Mouse (Mus musculus) adrenal gland (tissue): ENCODE data around the gene Slc35e1.

Experiments
- intact Hi-C: fragments of 180-260 bp; cut with DNase I; formaldehyde crosslinking; loops from one replicate; pipeline ENCODE4 v1.15.1; 2025
- long read RNA-seq, 2 experiments: library from polyadenylated mRNA; unstranded; transcript quantifications; one replicate each; pipeline ENCODE4 v2.0.0; 2020; ENCODE audit warnings: borderline replicate concordance in 1 of 2; ENCODE audit not compliant: insufficient replicate concordance in 1 of 2

The Slc35e1 gene
- long read RNA-seq, experiment 1, partial matches to known transcripts = 0 of 2 reads
- long read RNA-seq, experiment 1, other reads (novel, unspliced or antisense) = 2 of 2 reads
- long read RNA-seq, experiment 2, partial matches to known transcripts = 0 of 4 reads
- long read RNA-seq, experiment 2, other reads (novel, unspliced or antisense) = 4 of 4 reads

GRCm38 (mm10) chr8:72491680-72492621 lies at the start of gene Slc35e1:
Gene Slc35e1 (minus strand): TSS chr8:72492614.
- intact Hi-C loops = loop anchor here (5.0 kb wide), 1 partner anchor 55 kb away; the partner anchor contains the start of gene Med26

- intact Hi-C loops = no loop called here
Measured at GRCm38 (mm10) chr8:72539234-72539633, 46.8 kb upstream of the Slc35e1 start.

GRCm38 (mm10) chr8:72534888-72535287 lies 42.5 kb upstream of the Slc35e1 start:
- intact Hi-C loops = no loop called here

- intact Hi-C loops = no loop called here
Measured at GRCm38 (mm10) chr8:72532103-72532502, 39.7 kb upstream of the Slc35e1 start.

- intact Hi-C loops = no loop called here
Measured at GRCm38 (mm10) chr8:72521888-72522287, 29.5 kb upstream of the Slc35e1 start.

GRCm38 (mm10) chr8:72517421-72517988 lies 25.1 kb upstream of the Slc35e1 start:
- intact Hi-C loops = no loop called here

GRCm38 (mm10) chr8:72513158-72513557 lies 20.7 kb upstream of the Slc35e1 start:
- intact Hi-C loops = no loop called here

GRCm38 (mm10) chr8:72512648-72513047 lies 20.2 kb upstream of the Slc35e1 start:
- intact Hi-C loops = no loop called here

- intact Hi-C loops = no loop called here
Measured at GRCm38 (mm10) chr8:72507505-72507904, 15.1 kb upstream of the Slc35e1 start.

GRCm38 (mm10) chr8:72504637-72505314 lies 12.4 kb upstream of the Slc35e1 start:
- intact Hi-C loops = no loop called here

GRCm38 (mm10) chr8:72504137-72504536 lies 11.7 kb upstream of the Slc35e1 start:
- intact Hi-C loops = no loop called here

GRCm38 (mm10) chr8:72500521-72500931 lies 8.1 kb upstream of the Slc35e1 start:
- intact Hi-C loops = no loop called here

- intact Hi-C loops = no loop called here
Measured at GRCm38 (mm10) chr8:72499521-72500284, 7.3 kb upstream of the Slc35e1 start.

- intact Hi-C loops = no loop called here
Measured at GRCm38 (mm10) chr8:72498527-72498926, 6.1 kb upstream of the Slc35e1 start.

- intact Hi-C loops = no loop called here
Measured at GRCm38 (mm10) chr8:72497911-72498310, 5.5 kb upstream of the Slc35e1 start.

GRCm38 (mm10) chr8:72496217-72496616 lies 3.8 kb upstream of the Slc35e1 start:
- intact Hi-C loops = no loop called here

- intact Hi-C loops = no loop called here
Measured at GRCm38 (mm10) chr8:72495411-72496111, 3.1 kb upstream of the Slc35e1 start.

GRCm38 (mm10) chr8:72493381-72493780 lies 967 bp upstream of the Slc35e1 start:
- intact Hi-C loops = loop anchor here (5.0 kb wide), 1 partner anchor 54 kb away; the partner anchor contains the start of gene Med26

- intact Hi-C loops = loop anchor here (5.0 kb wide), 1 partner anchor 55 kb away; the partner anchor contains the start of gene Med26
Measured at GRCm38 (mm10) chr8:72492622-72493081, 238 bp upstream of the Slc35e1 start.

GRCm38 (mm10) chr8:72491017-72491416 lies 1.4 kb downstream of the Slc35e1 start:
- intact Hi-C loops = loop anchor here (5.0 kb wide), 1 partner anchor 56 kb away; the partner anchor contains the start of gene Med26
